ENCODE assay signal across 8 mouse cellular contexts in genomic region chr11:4916068-4916467, GRCm38 (mm10). TPM values are rescaled to one million over a fixed set of nuclear protein-coding genes. Genes with fewer than 3 reads are reported as not detected.
DNase-seq lines count a peak whose midpoint lies in the region; ATAC-seq lines count a peak whose summit lies in the region.

No protein-coding gene starts in this region.

- 41% methylated on average over 1 of the region's 1 CpGs for WGBS in liver, embryonic 12.5 days (ENCODE audit: insufficient replicate concordance)
- 40% methylated on average over 1 of the region's 1 CpGs for WGBS in neural tube, embryonic 11.5 days

- intact Hi-C loops in heart, postnatal 36 days (cut with DNase I): loop anchor here (1.0 kb wide), 1 partner anchor 59 kb away; no protein-coding TSS in a partner anchor
- intact Hi-C loops in left cerebral cortex, postnatal 36 days (cut with DNase I): no loop called here

- no peak overlapping the region for H3K4me2 ChIP-seq in liver, embryonic 12.5 days
- H3K4me2 ChIP-seq in neural tube, embryonic 11.5 days (ENCODE audit: low read depth): no peak overlapping the region

- H3K9ac ChIP-seq in liver, embryonic 12.5 days: no peak overlapping the region
- no peak overlapping the region for H3K9ac ChIP-seq in neural tube, embryonic 11.5 days (ENCODE audit: low read length)

- no peak for ATAC-seq in liver, embryonic 12.5 days
- no peak for ATAC-seq in neural tube, embryonic 11.5 days (ENCODE audit: insufficient read depth, low FRiP score, low TSS enrichment)

- DNase-seq in liver (peak; percentile 53), R1 (ENCODE audit: low read depth, low spot score) (peak; percentile 80)
- peak; percentile 79 to 81 for DNase-seq in cerebellum, postnatal 14 days
- DNase-seq in heart, postnatal 36 days: peak; percentile 24 to 63
- DNase-seq in left cerebral cortex, postnatal 36 days (ENCODE audit: low spot score in 2 of 2): peak; percentile 47 to 53
- peak; percentile 60 for DNase-seq in neural tube, embryonic 11.5 days (ENCODE audit: low spot score)
- peak; percentile 6 to 52 for DNase-seq in thymus, postnatal 10 days (ENCODE audit: low spot score in 2 of 2)

- H3K27me3 ChIP-seq in liver, embryonic 12.5 days (replicated peaks): no peaks in the 10 kb centered on the region
- no peaks in the 10 kb centered on the region for H3K27me3 ChIP-seq in neural tube, embryonic 11.5 days (ENCODE audit: control insufficient read depth, insufficient read depth, low read length)

- no peaks in the 10 kb centered on the region for H3K4me1 ChIP-seq in liver, embryonic 12.5 days
- no peaks in the 10 kb centered on the region for H3K4me1 ChIP-seq in neural tube, embryonic 11.5 days (ENCODE audit: control insufficient read depth, insufficient read depth, low read length)

- H3K27ac ChIP-seq in liver, embryonic 12.5 days: no peak overlapping the region
- H3K27ac ChIP-seq in neural tube, embryonic 11.5 days (ENCODE audit: low read depth, low read length): no peak overlapping the region

- H3K9me3 ChIP-seq in liver, embryonic 12.5 days (replicated peaks): no peaks in the 10 kb centered on the region
- no peaks in the 10 kb centered on the region for H3K9me3 ChIP-seq in neural tube, embryonic 11.5 days (ENCODE audit: control insufficient read depth, low read length)

- H3K36me3 ChIP-seq in liver, embryonic 12.5 days: peaks cover 88% of the 10 kb centered on the region
- peaks cover 25% of the 10 kb centered on the region for H3K36me3 ChIP-seq in neural tube, embryonic 11.5 days (ENCODE audit: control insufficient read depth, insufficient read depth, low read length)

- no peak overlapping the region for H3K4me3 ChIP-seq in liver, embryonic 12.5 days
- no peak overlapping the region for H3K4me3 ChIP-seq in neural tube, embryonic 11.5 days (ENCODE audit: low read depth, low read length)

RNA-seq across cellular contexts. Expression of gene Thoc5, which starts 20.9 kb away (rescaled TPM):
- polyA plus RNA-seq in liver, embryonic 12.5 days (2016; fragmentation: Nextera tagmentation; extraction: Ambion mirVana): 27.8 and 28.1 TPM in 2 replicates
- total RNA-seq in heart, postnatal 36 days (2021): 10 to 100 TPM; 16.0 to 17.1 TPM
- total RNA-seq in left cerebral cortex, postnatal 36 days (2021): 10 to 100 TPM; 35.7 to 45.4 TPM
- 56.5 and 61.1 TPM in 2 replicates for polyA plus RNA-seq in neural tube, embryonic 11.5 days (2014; fragmentation: Nextera tagmentation; extraction: Ambion mirVana)

RNA-seq across cellular contexts. Expression of gene Nefh, which starts 31.8 kb away (rescaled TPM):
- 0.66 and 0.73 TPM in 2 replicates for polyA plus RNA-seq in liver, embryonic 12.5 days (2016; fragmentation: Nextera tagmentation; extraction: Ambion mirVana)
- not detected for total RNA-seq in heart, postnatal 36 days (2021)
- 10 to 100 TPM; 44.0 to 47.2 TPM for total RNA-seq in left cerebral cortex, postnatal 36 days (2021)
- 1.4 and 1.9 TPM in 2 replicates for polyA plus RNA-seq in neural tube, embryonic 11.5 days (2014; fragmentation: Nextera tagmentation; extraction: Ambion mirVana)

RNA-seq across cellular contexts. Expression of gene Nipsnap1, which starts 42.3 kb away (rescaled TPM):
- polyA plus RNA-seq in liver, embryonic 12.5 days (2016; fragmentation: Nextera tagmentation; extraction: Ambion mirVana): 68.0 and 76.6 TPM in 2 replicates
- under 1 TPM; 0.43 to 0.69 TPM for total RNA-seq in heart, postnatal 36 days (2021)
- total RNA-seq in left cerebral cortex, postnatal 36 days (2021): 10 to 100 TPM; 85.0 to 90.8 TPM
- polyA plus RNA-seq in neural tube, embryonic 11.5 days (2014; fragmentation: Nextera tagmentation; extraction: Ambion mirVana): 80.4 and 82.9 TPM in 2 replicates

Comparison
In these comparisons a context has a peak if more than half of its experiments do, and no peak if none do; other contexts are left out.
1. DNase-seq: peak in every context shown above with its lines; median percentile 80 in R1; 80 in cerebellum, postnatal 14 days; 60 in neural tube, embryonic 11.5 days; 53 in liver; 50 in left cerebral cortex, postnatal 36 days; 44 in heart, postnatal 36 days; 29 in thymus, postnatal 10 days.
2. RNA of gene Nefh, which starts 31.8 kb away (total RNA-seq): 44.0 to 47.2 TPM in left cerebral cortex, postnatal 36 days; not detected in heart, postnatal 36 days; every median in the first group is over 10 times any median in the second.
3. RNA of gene Nipsnap1, which starts 42.3 kb away (total RNA-seq): 85.0 to 90.8 TPM in left cerebral cortex, postnatal 36 days; 0.43 to 0.69 TPM in heart, postnatal 36 days; every median in the first group is over 10 times any median in the second.